Mouse (Mus musculus): ENCODE results near the gene Izumo1r.

GRCm38 (mm10) chr9:14843311-14843857 is 60.4 kb downstream of the Izumo1r start:
- TF ChIP-seq POLR2A (IDR thresholded peaks at IDR 0.05; ENCODE audit: low read depth, low read length) (no peak), EP300 (IDR thresholded peaks at IDR 0.05; ENCODE audit: low read length) (no peak), ZNF384 (IDR thresholded peaks at IDR 0.05; ENCODE audit: low read depth, low read length) (no peak), POLR2AphosphoS2 (IDR thresholded peaks at IDR 0.05; ENCODE audit: low read depth, low read length) (no peak), CTCF (conservative IDR thresholded peaks at IDR 0.05 in 1 of 2, IDR thresholded peaks at IDR 0.05 in 1 of 2; ENCODE audit: low read depth in 2 of 2, low read length in 2 of 2) (no peak), ZC3H11A (IDR thresholded peaks at IDR 0.05; ENCODE audit: low read depth, low read length) (no peak), CHD1 (IDR thresholded peaks at IDR 0.05; ENCODE audit: low read depth, low read length) (no peak), MYC (IDR thresholded peaks at IDR 0.05; ENCODE audit: low read depth, low read length) (no peak), KAT2A (IDR thresholded peaks at IDR 0.05; ENCODE audit: insufficient replicate concordance, low read length) (no peak), HCFC1 (IDR thresholded peaks at IDR 0.05; ENCODE audit: low read depth, low read length) (no peak)
